Mouse (Mus musculus): Measurements from ENCODE around the gene Dab2. TPM values are rescaled to one million over a fixed set of nuclear protein-coding genes. Genes with fewer than 3 reads are reported as not detected.

Gene Dab2
- polyA plus RNA-seq, 1 experiment from 2014 or later: 243 TPM

GRCm38 (mm10) chr15:6302219-6302618, 2.6 kb downstream of the Dab2 start:
- 78% methylated on average over 4 of the region's 4 CpGs for WGBS
- Histone ChIP-seq H3K36me3 (ENCODE audit: control insufficient read depth, insufficient read depth) (no peaks in the 10 kb centered on the region), H3K4me3 (ENCODE audit: low read depth, low read length) (no peak overlapping the region), H3K9me3 (ENCODE audit: control insufficient read depth) (no peaks in the 10 kb centered on the region), H3K27ac (ENCODE audit: low read depth, low read length) (no peak overlapping the region), H3K9ac (ENCODE audit: low read depth, low read length) (no peak overlapping the region), H3K4me1 (replicated peaks; ENCODE audit: control insufficient read depth, insufficient read depth, low read length) (no peaks in the 10 kb centered on the region), H3K4me2 (replicated peaks; ENCODE audit: low read depth) (no peak overlapping the region), H3K27me3 (replicated peaks; ENCODE audit: control insufficient read depth, insufficient read depth, low read length) (no peaks in the 10 kb centered on the region)
- TF ChIP-seq CTCF (IDR thresholded peaks at IDR 0.05; ENCODE audit: low read depth): no peak
- no peak for ATAC-seq

DNA sequence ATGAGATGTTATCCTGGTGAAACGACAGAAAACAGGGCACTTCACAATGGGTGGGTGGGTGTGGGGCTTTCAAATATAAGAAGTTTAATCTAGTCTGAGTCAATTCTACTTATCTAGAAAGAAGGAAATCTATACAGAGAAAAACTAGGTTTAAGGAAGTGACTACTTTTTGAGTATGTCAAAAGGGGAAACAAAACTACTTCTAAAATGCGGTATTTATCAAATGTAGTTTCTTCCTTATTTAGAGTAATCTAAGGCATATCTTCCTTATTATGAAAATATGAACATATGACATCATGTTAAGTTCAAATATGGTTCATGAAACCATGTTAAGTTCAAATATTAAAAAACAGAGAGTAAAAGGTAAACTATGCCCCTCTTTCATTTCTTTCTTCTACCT, 4.2 kb downstream of the Dab2 start:
- no peak for TF ChIP-seq CTCF (IDR thresholded peaks at IDR 0.05; ENCODE audit: low read depth)
- no peak overlapping the region for H3K4me2 ChIP-seq (replicated peaks; ENCODE audit: low read depth)
- no peaks in the 10 kb centered on the region for H3K36me3 ChIP-seq (ENCODE audit: control insufficient read depth, insufficient read depth)
- 84% methylated on average over 2 of the region's 2 CpGs for WGBS
- no peaks in the 10 kb centered on the region for H3K9me3 ChIP-seq (ENCODE audit: control insufficient read depth)
- H3K27me3 ChIP-seq (replicated peaks; ENCODE audit: control insufficient read depth, insufficient read depth, low read length): no peaks in the 10 kb centered on the region
- H3K27ac ChIP-seq (ENCODE audit: low read depth, low read length): no peak overlapping the region
- no peaks in the 10 kb centered on the region for H3K4me1 ChIP-seq (replicated peaks; ENCODE audit: control insufficient read depth, insufficient read depth, low read length)
- no peak overlapping the region for H3K9ac ChIP-seq (ENCODE audit: low read depth, low read length)
- H3K4me3 ChIP-seq (ENCODE audit: low read depth, low read length): no peak overlapping the region
- ATAC-seq: no peak

- H3K4me2 ChIP-seq (replicated peaks; ENCODE audit: low read depth): no peak overlapping the region
- no peak for ATAC-seq
- no peaks in the 10 kb centered on the region for H3K27me3 ChIP-seq (replicated peaks; ENCODE audit: control insufficient read depth, insufficient read depth, low read length)
- H3K4me3 ChIP-seq (ENCODE audit: low read depth, low read length): no peak overlapping the region
- no peak overlapping the region for H3K27ac ChIP-seq (ENCODE audit: low read depth, low read length)
- H3K9me3 ChIP-seq (ENCODE audit: control insufficient read depth): no peaks in the 10 kb centered on the region
- H3K9ac ChIP-seq (ENCODE audit: low read depth, low read length): no peak overlapping the region
- no peaks in the 10 kb centered on the region for H3K4me1 ChIP-seq (replicated peaks; ENCODE audit: control insufficient read depth, insufficient read depth, low read length)
- no peak for TF ChIP-seq CTCF (IDR thresholded peaks at IDR 0.05; ENCODE audit: low read depth)
- WGBS: 72% methylated on average over 3 of the region's 3 CpGs
- H3K36me3 ChIP-seq (ENCODE audit: control insufficient read depth, insufficient read depth): no peaks in the 10 kb centered on the region
Measured at GRCm38 (mm10) chr15:6309633-6310032, 10.0 kb downstream of the Dab2 start.

DNA sequence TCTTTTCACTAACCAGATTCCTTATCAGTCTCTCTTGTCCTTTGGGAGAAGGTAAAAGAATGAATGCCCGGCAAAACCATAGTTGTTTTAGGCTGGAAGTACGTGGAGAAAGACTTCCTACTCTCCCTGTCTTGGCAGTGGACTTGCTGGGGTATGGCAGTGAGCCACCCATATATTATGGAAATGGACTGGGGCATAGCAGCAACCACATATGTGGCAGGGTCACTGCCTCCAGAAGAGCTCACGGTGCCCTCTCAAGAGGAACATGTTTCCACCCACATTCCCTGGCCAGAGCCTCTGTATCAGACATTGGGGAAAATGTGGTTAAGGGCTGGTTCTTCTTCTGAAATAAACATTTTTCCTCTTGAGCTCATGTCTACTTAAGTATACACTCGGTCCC, 10.8 kb downstream of the Dab2 start:
- TF ChIP-seq CTCF (IDR thresholded peaks at IDR 0.05; ENCODE audit: low read depth): no peak
- no peaks in the 10 kb centered on the region for H3K27me3 ChIP-seq (replicated peaks; ENCODE audit: control insufficient read depth, insufficient read depth, low read length)
- WGBS: 74% methylated on average over 4 of the region's 4 CpGs

DNA sequence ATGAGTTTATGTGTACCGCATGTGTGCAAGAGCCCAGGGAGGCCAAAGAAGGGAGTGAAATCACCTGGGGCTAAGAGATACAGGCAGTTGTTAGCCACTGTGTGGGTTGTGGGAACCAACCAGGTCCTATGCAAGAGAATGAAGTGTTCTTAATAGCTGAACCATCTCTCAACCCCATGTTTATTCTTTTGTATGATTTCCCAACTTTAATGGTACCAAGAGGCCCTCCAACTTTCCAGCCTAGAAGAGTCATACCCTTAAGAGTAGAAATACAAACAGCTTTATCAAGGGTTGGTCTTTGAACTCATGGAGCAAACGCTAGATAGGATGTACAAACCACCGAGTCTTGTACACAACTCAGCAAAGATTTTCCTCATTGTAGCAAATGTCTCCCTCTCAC, 12.8 kb downstream of the Dab2 start:
- peak; percentile 43; the same call in 1 of the 2 replicates for ATAC-seq
- Histone ChIP-seq H3K27ac (ENCODE audit: low read depth, low read length) (no peak overlapping the region), H3K36me3 (ENCODE audit: control insufficient read depth, insufficient read depth) (no peaks in the 10 kb centered on the region), H3K27me3 (replicated peaks; ENCODE audit: control insufficient read depth, insufficient read depth, low read length) (no peaks in the 10 kb centered on the region), H3K4me2 (replicated peaks; ENCODE audit: low read depth) (no peak overlapping the region), H3K9ac (ENCODE audit: low read depth, low read length) (no peak overlapping the region), H3K9me3 (ENCODE audit: control insufficient read depth) (no peaks in the 10 kb centered on the region), H3K4me3 (ENCODE audit: low read depth, low read length) (no peak overlapping the region), H3K4me1 (replicated peaks; ENCODE audit: control insufficient read depth, insufficient read depth, low read length) (no peaks in the 10 kb centered on the region)
- no peak for TF ChIP-seq CTCF (IDR thresholded peaks at IDR 0.05; ENCODE audit: low read depth)
- WGBS: 42% methylated on average over 3 of the region's 3 CpGs

More for the DNA sequence above, 10.8 kb downstream of the Dab2 start:
- no peak overlapping the region for H3K27ac ChIP-seq (ENCODE audit: low read depth, low read length)
- H3K36me3 ChIP-seq (ENCODE audit: control insufficient read depth, insufficient read depth): no peaks in the 10 kb centered on the region
- H3K4me3 ChIP-seq (ENCODE audit: low read depth, low read length): no peak overlapping the region
- H3K9ac ChIP-seq (ENCODE audit: low read depth, low read length): no peak overlapping the region
- no peak overlapping the region for H3K4me2 ChIP-seq (replicated peaks; ENCODE audit: low read depth)
- H3K9me3 ChIP-seq (ENCODE audit: control insufficient read depth): no peaks in the 10 kb centered on the region
- H3K4me1 ChIP-seq (replicated peaks; ENCODE audit: control insufficient read depth, insufficient read depth, low read length): no peaks in the 10 kb centered on the region
- ATAC-seq: no peak

- Histone ChIP-seq H3K27ac (ENCODE audit: low read depth, low read length) (no peak overlapping the region), H3K9ac (ENCODE audit: low read depth, low read length) (no peak overlapping the region), H3K4me3 (ENCODE audit: low read depth, low read length) (no peak overlapping the region), H3K27me3 (replicated peaks; ENCODE audit: control insufficient read depth, insufficient read depth, low read length) (no peaks in the 10 kb centered on the region), H3K36me3 (ENCODE audit: control insufficient read depth, insufficient read depth) (no peaks in the 10 kb centered on the region), H3K9me3 (ENCODE audit: control insufficient read depth) (no peaks in the 10 kb centered on the region), H3K4me2 (replicated peaks; ENCODE audit: low read depth) (no peak overlapping the region), H3K4me1 (replicated peaks; ENCODE audit: control insufficient read depth, insufficient read depth, low read length) (no peaks in the 10 kb centered on the region)
- peak; percentile 79 for ATAC-seq
- WGBS: 51% methylated on average over 6 of the region's 6 CpGs
- TF ChIP-seq CTCF (IDR thresholded peaks at IDR 0.05; ENCODE audit: low read depth): no peak
Measured at GRCm38 (mm10) chr15:6319352-6319751, 19.8 kb downstream of the Dab2 start.

- TF ChIP-seq CTCF (IDR thresholded peaks at IDR 0.05; ENCODE audit: low read depth): no peak
- H3K4me3 ChIP-seq (ENCODE audit: low read depth, low read length): no peak overlapping the region
- no peaks in the 10 kb centered on the region for H3K36me3 ChIP-seq (ENCODE audit: control insufficient read depth, insufficient read depth)
- no peaks in the 10 kb centered on the region for H3K9me3 ChIP-seq (ENCODE audit: control insufficient read depth)
- H3K9ac ChIP-seq (ENCODE audit: low read depth, low read length): no peak overlapping the region
- H3K4me1 ChIP-seq (replicated peaks; ENCODE audit: control insufficient read depth, insufficient read depth, low read length): no peaks in the 10 kb centered on the region
- WGBS: 26% methylated on average over 5 of the region's 5 CpGs
- no peak overlapping the region for H3K27ac ChIP-seq (ENCODE audit: low read depth, low read length)
- ATAC-seq: no peak
- H3K4me2 ChIP-seq (replicated peaks; ENCODE audit: low read depth): no peak overlapping the region
- no peaks in the 10 kb centered on the region for H3K27me3 ChIP-seq (replicated peaks; ENCODE audit: control insufficient read depth, insufficient read depth, low read length)
Measured at GRCm38 (mm10) chr15:6320501-6320900, 20.9 kb downstream of the Dab2 start.

Data from intestine, postnatal 0 days (tissue).